Mouse (Mus musculus) G1E (cell line): ENCODE results near the gene Apof.
"Not testable (repeated sequence)": the region's sequence is repeated elsewhere in the genome, so short reads cannot be mapped to it uniquely, and the experiment has no call there.

Experiments used
- CTCF ChIP-seq: IDR thresholded peaks from 2 replicates; pipeline ENCODE4 v1.5.1; 2012; ENCODE audit warnings: low read depth, low read length, inconsistent platforms, mixed read lengths
- GATA1 ChIP-seq: IDR thresholded peaks from 2 replicates; pipeline ENCODE4 v1.6.1; 2012; ENCODE audit warnings: borderline replicate concordance, low read length, inconsistent platforms, mixed read lengths

DNA sequence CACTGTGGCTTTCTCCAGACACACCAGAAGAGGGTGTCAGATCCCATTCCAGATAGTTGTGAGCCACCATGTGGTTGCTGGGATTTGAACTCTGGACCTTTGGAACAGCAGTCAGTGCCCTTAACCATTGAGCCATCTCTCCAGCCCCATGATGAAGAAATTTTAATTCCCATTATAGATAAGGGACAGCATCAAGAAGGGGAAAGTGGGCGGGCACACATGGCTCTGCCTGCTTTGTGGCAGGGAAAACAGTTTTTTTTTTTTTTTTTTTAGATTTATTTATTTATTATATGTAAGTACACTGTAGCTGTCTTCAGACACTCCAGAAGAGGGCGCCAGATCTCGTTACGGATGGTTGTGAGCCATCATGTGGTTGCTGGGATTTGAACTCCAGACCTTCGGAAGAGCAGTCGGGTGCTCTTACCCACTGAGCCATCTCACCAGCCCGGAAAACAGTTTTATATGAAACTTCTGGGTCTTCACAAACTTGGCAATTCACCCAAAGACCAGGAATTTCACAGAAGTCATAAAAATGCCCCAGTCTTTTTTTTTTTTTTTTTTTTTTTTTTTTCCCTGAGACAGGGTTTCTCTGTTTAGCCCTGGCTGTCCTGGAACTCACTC, 4.5 kb downstream of the Apof start:
- TF ChIP-seq CTCF, GATA1: not testable (repeated sequence)
